Mouse (Mus musculus): ENCODE measurements around the gene Brinp1.

The Brinp1 gene

GRCm38 (mm10) chr4:68954322-68954901, at the start of gene Brinp1:
TSS of gene Brinp1 (minus strand) at chr4:68954397.
- DNase-seq (ENCODE audit: low spot score): peak; percentile 74

GRCm38 (mm10) chr4:68957265-68957664, 3.1 kb upstream of the Brinp1 start:
- no peak for DNase-seq (ENCODE audit: low spot score)

- peak; percentile 83 for DNase-seq (ENCODE audit: low spot score)
These were observed 1.4 kb upstream of the Brinp1 start for GRCm38 (mm10) chr4:68955621-68956020.

- DNase-seq (ENCODE audit: low spot score): no peak
These were observed 403 bp downstream of the Brinp1 start for GRCm38 (mm10) chr4:68953667-68954321.

GRCm38 (mm10) chr4:68953131-68953551, 1.1 kb downstream of the Brinp1 start:
- DNase-seq (ENCODE audit: low spot score): no peak

- peak; percentile 81 for DNase-seq (ENCODE audit: low spot score)
These were observed 3.6 kb downstream of the Brinp1 start for GRCm38 (mm10) chr4:68950556-68950955.

GRCm38 (mm10) chr4:68942938-68943337, 11.3 kb downstream of the Brinp1 start:
- DNase-seq (ENCODE audit: low spot score): no peak

- DNase-seq (ENCODE audit: low spot score): no peak
These were observed 24.2 kb downstream of the Brinp1 start for GRCm38 (mm10) chr4:68930022-68930421.

- no peak for DNase-seq (ENCODE audit: low spot score)
These were observed 28.1 kb downstream of the Brinp1 start for GRCm38 (mm10) chr4:68926091-68926490.

GRCm38 (mm10) chr4:68922944-68923343, 31.3 kb downstream of the Brinp1 start:
- no peak for DNase-seq (ENCODE audit: low spot score)

GRCm38 (mm10) chr4:68922504-68922903, 31.7 kb downstream of the Brinp1 start:
- no peak for DNase-seq (ENCODE audit: low spot score)

GRCm38 (mm10) chr4:68920127-68920526, 34.1 kb downstream of the Brinp1 start:
- no peak for DNase-seq (ENCODE audit: low spot score)

- DNase-seq (ENCODE audit: low spot score): no peak
These were observed 43.3 kb downstream of the Brinp1 start for GRCm38 (mm10) chr4:68910942-68911341.

- DNase-seq (ENCODE audit: low spot score): peak; percentile 5
These were observed 47.6 kb downstream of the Brinp1 start for GRCm38 (mm10) chr4:68906417-68907210.

GRCm38 (mm10) chr4:68890526-68890925, 63.7 kb downstream of the Brinp1 start:
- DNase-seq (ENCODE audit: low spot score): no peak

- no peak for DNase-seq (ENCODE audit: low spot score)
These were observed 67.9 kb downstream of the Brinp1 start for GRCm38 (mm10) chr4:68886276-68886675.

- DNase-seq (ENCODE audit: low spot score): no peak
These were observed 82.2 kb downstream of the Brinp1 start for GRCm38 (mm10) chr4:68872028-68872427.

- no peak for DNase-seq (ENCODE audit: low spot score)
These were observed 88.9 kb downstream of the Brinp1 start for GRCm38 (mm10) chr4:68865135-68865767.

GRCm38 (mm10) chr4:68864668-68865067, 89.5 kb downstream of the Brinp1 start:
- no peak for DNase-seq (ENCODE audit: low spot score)

- DNase-seq (ENCODE audit: low spot score): no peak
These were observed 97.3 kb downstream of the Brinp1 start for GRCm38 (mm10) chr4:68856868-68857267.

- no peak for DNase-seq (ENCODE audit: low spot score)
These were observed 104.5 kb downstream of the Brinp1 start for GRCm38 (mm10) chr4:68849671-68850070.

GRCm38 (mm10) chr4:68846976-68847375, 107.2 kb downstream of the Brinp1 start:
- DNase-seq (ENCODE audit: low spot score): peak; percentile 15

- DNase-seq (ENCODE audit: low spot score): peak; percentile 70
These were observed 108.2 kb downstream of the Brinp1 start for GRCm38 (mm10) chr4:68845964-68846363.
